Mouse (Mus musculus) kidney, adult 18-20 months (tissue): Measurements from ENCODE around the gene 1700024P04Rik.
A peak's percentile ranks its signal among the peaks of the same experiment; 100 is the strongest.
"Not testable (repeated sequence)": the region's sequence is repeated elsewhere in the genome, so short reads cannot be mapped to it uniquely, and the experiment has no call there.

Source experiments
- DNase-seq: peaks from one replicate; pipeline ENCODE4 v3.0.0; 2021

1700024P04Rik gene

GRCm38 (mm10) chr13:98984465-98984864 is at the start of gene 1700024P04Rik:
1700024P04Rik (minus strand) TSS chr13:98984565.
- no peak for DNase-seq

- no peak for DNase-seq
Observed at GRCm38 (mm10) chr13:99031223-99032216, 47.2 kb upstream of the 1700024P04Rik start.

GRCm38 (mm10) chr13:99030579-99031200 is 46.3 kb upstream of the 1700024P04Rik start:
- DNase-seq, result no peak

- no peak for DNase-seq
Observed at GRCm38 (mm10) chr13:99025268-99025667, 40.9 kb upstream of the 1700024P04Rik start.

GRCm38 (mm10) chr13:99022036-99022435 is 37.7 kb upstream of the 1700024P04Rik start:
- no peak for DNase-seq

- DNase-seq, result no peak
Observed at GRCm38 (mm10) chr13:99021181-99021580, 36.8 kb upstream of the 1700024P04Rik start.

- DNase-seq, result no peak
Observed at GRCm38 (mm10) chr13:99019831-99020669, 35.7 kb upstream of the 1700024P04Rik start.

- peak; percentile 29 for DNase-seq
Observed at GRCm38 (mm10) chr13:99018526-99019201, 34.3 kb upstream of the 1700024P04Rik start.

GRCm38 (mm10) chr13:99016696-99017095 is 32.3 kb upstream of the 1700024P04Rik start:
- no peak for DNase-seq

- no peak for DNase-seq
Observed at GRCm38 (mm10) chr13:99012891-99013290, 28.5 kb upstream of the 1700024P04Rik start.

- no peak for DNase-seq
Observed at GRCm38 (mm10) chr13:99008013-99008412, 23.6 kb upstream of the 1700024P04Rik start.

GRCm38 (mm10) chr13:99006389-99007099 is 22.2 kb upstream of the 1700024P04Rik start:
- no peak for DNase-seq

GRCm38 (mm10) chr13:99001652-99002051 is 17.3 kb upstream of the 1700024P04Rik start:
- DNase-seq, result not testable (repeated sequence)

GRCm38 (mm10) chr13:98997025-98997424 is 12.7 kb upstream of the 1700024P04Rik start:
- DNase-seq, result no peak

GRCm38 (mm10) chr13:98977070-98977785 is 7.1 kb downstream of the 1700024P04Rik start:
- no peak for DNase-seq

- not testable (repeated sequence) for DNase-seq
Observed at GRCm38 (mm10) chr13:98976022-98976421, 8.3 kb downstream of the 1700024P04Rik start.

GRCm38 (mm10) chr13:98972090-98972489 is 12.3 kb downstream of the 1700024P04Rik start:
- no peak for DNase-seq

GRCm38 (mm10) chr13:98971641-98972040 is 12.7 kb downstream of the 1700024P04Rik start:
- DNase-seq, result no peak

- no peak for DNase-seq
Observed at GRCm38 (mm10) chr13:98968517-98968916, 15.8 kb downstream of the 1700024P04Rik start.

- no peak for DNase-seq
Observed at GRCm38 (mm10) chr13:98967942-98968341, 16.4 kb downstream of the 1700024P04Rik start.

- no peak for DNase-seq
Observed at GRCm38 (mm10) chr13:98966583-98966982, 17.8 kb downstream of the 1700024P04Rik start.
